Mouse (Mus musculus): ENCODE data around the gene Coq8b. TPM values are rescaled to one million over a fixed set of nuclear protein-coding genes. Genes with fewer than 3 reads are reported as not detected.
"Not testable (repeated sequence)": the region's sequence is repeated elsewhere in the genome, so short reads cannot be mapped to it uniquely, and the experiment has no call there.

Coq8b gene
- polyA plus RNA-seq, 1 experiment, result 45.5 TPM

- Histone ChIP-seq H3K4me1 (peaks cover 76% of the 10 kb centered on the region), H3K4me3 (replicated peaks) (peak overlapping the region; percentile 97), H3K27me3 (replicated peaks) (no peaks in the 10 kb centered on the region), H3K9me3 (no peaks in the 10 kb centered on the region), H3K36me3 (replicated peaks; ENCODE audit: low read length) (peaks cover 17% of the 10 kb centered on the region)
- TF ChIP-seq GATA1 (IDR thresholded peaks at IDR 0.05; ENCODE audit: borderline replicate concordance, low read length) (no peak), FLI1 (IDR thresholded peaks at IDR 0.05; ENCODE audit: low read length) (no peak)
Observed at GRCm38 (mm10) chr7:27227676-27228075, 5.1 kb upstream of the Coq8b start.

DNA sequence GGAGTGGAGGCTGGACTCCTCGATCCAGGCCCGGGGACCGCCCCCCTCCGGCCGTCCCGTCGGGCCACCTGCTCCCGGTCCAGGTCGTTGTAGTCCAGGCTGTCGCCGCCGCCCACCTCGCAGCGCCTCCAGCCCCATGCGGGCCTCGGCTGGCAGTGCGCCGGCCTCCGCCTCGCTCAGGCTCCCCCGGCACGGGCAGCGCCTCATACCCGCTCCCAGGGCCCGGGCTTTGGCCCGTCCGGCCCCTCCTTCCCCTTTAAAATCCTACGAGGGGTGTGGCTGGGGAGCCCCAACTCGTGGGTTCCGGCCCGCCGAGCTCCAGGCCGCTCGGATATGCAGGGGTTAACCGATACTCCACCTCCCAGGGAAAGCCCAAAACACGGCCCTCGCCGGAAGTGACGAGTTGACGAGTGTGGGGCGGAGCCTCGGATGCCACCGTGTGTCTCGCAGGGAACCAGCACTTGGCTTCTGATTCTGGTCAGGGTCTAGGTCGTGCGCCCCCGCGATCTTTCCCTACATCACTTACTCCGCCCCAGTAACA lies 4.5 kb upstream of the Coq8b start, which contains the start of gene Itpkc:
TSS of gene Itpkc (minus strand) at position 381 of the 541 bp plus-strand sequence.
- Histone ChIP-seq H3K9me3 (no peaks in the 10 kb centered on the region), H3K4me1 (peaks cover 74% of the 10 kb centered on the region), H3K27me3 (replicated peaks) (no peaks in the 10 kb centered on the region), H3K4me3 (replicated peaks) (peak within 1 kb of the TSS; percentile 97), H3K36me3 (replicated peaks; ENCODE audit: low read length) (peaks cover 17% of the 10 kb centered on the region)
- TF ChIP-seq FLI1 (IDR thresholded peaks at IDR 0.05; ENCODE audit: low read length) (no peak), GATA1 (IDR thresholded peaks at IDR 0.05; ENCODE audit: borderline replicate concordance, low read length) (no peak)

DNA sequence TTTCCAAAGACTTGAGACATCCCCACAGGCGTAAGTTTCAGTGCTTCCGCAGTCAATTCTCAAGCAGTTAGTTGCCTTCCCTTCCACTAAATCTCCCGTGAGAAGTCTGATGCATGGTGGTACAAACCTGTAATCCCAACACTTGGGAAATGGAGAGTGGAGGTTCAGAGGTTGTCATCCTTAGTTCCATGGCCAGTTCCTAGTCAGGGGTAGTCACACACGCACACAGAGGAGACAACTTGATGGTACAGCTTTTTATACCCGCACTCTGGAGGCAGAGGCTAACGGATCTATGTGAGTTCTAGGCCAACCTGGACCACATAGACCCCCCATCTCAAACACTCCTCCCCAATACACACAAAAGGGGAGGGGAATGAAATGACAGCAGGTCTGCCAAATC lies 4.0 kb upstream of the Coq8b start:
- TF ChIP-seq FLI1 (IDR thresholded peaks at IDR 0.05; ENCODE audit: low read length), result no peak
- peaks cover 14% of the 10 kb centered on the region for H3K36me3 ChIP-seq (replicated peaks; ENCODE audit: low read length)
- peaks cover 74% of the 10 kb centered on the region for H3K4me1 ChIP-seq
- peak overlapping the region; percentile 97 for H3K4me3 ChIP-seq (replicated peaks)
- no peaks in the 10 kb centered on the region for H3K9me3 ChIP-seq
- no peaks in the 10 kb centered on the region for H3K27me3 ChIP-seq (replicated peaks)

- Histone ChIP-seq H3K9me3 (no peaks in the 10 kb centered on the region), H3K4me3 (replicated peaks) (no peak overlapping the region), H3K4me1 (peaks cover 63% of the 10 kb centered on the region), H3K27me3 (replicated peaks) (no peaks in the 10 kb centered on the region), H3K36me3 (replicated peaks; ENCODE audit: low read length) (peaks cover 15% of the 10 kb centered on the region)
- TF ChIP-seq GATA1 (IDR thresholded peaks at IDR 0.05; ENCODE audit: borderline replicate concordance, low read length), result no peak
Observed at GRCm38 (mm10) chr7:27230781-27231180, 2.0 kb upstream of the Coq8b start.

DNA sequence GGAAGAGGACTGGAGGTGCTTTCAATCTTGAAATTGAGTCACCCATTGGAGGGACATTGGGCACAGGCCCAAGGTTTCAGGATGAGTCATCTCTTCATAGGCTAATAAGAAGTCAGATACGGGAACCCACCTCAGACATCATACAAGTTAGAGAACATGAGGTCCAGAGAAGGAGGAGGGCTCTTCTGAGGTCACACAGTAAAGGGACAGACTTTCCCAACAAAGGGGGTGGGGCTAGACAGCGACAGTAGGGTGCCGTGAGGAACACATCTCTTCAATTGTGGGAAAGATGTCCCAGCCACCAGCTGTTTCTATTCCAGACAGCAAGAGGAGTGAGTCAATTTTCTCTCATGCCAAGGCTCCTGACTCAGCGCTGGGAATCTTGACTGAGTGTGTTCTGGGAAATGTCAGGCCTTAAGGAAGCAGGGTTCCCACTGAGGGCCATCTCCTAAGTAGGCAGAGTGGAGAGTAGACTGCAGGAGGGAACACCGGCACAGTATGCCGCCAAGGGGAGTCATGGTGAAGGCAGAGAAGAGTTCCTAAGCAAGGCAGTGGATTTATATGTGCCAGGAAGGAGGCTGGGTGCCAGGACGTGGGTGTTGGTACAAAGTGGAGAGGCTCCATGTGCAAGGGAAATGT lies 1.0 kb upstream of the Coq8b start:
- peaks cover 18% of the 10 kb centered on the region for H3K36me3 ChIP-seq (replicated peaks; ENCODE audit: low read length)
- H3K27me3 ChIP-seq (replicated peaks), result no peaks in the 10 kb centered on the region
- peaks cover 54% of the 10 kb centered on the region for H3K4me1 ChIP-seq
- H3K4me3 ChIP-seq (replicated peaks), result peak overlapping the region; percentile 73
- TF ChIP-seq GATA1 (IDR thresholded peaks at IDR 0.05; ENCODE audit: borderline replicate concordance, low read length), result no peak
- TF ChIP-seq FLI1 (IDR thresholded peaks at IDR 0.05; ENCODE audit: low read length), result no peak
- H3K9me3 ChIP-seq, result no peaks in the 10 kb centered on the region

GRCm38 (mm10) chr7:27233300-27233699 lies 477 bp downstream of the Coq8b start:
- Histone ChIP-seq H3K4me1 (peaks cover 41% of the 10 kb centered on the region), H3K36me3 (replicated peaks; ENCODE audit: low read length) (peaks cover 31% of the 10 kb centered on the region), H3K27me3 (replicated peaks) (no peaks in the 10 kb centered on the region), H3K9me3 (no peaks in the 10 kb centered on the region), H3K4me3 (replicated peaks) (peak overlapping the region; percentile 92)
- TF ChIP-seq FLI1 (IDR thresholded peaks at IDR 0.05; ENCODE audit: low read length) (no peak), GATA1 (IDR thresholded peaks at IDR 0.05; ENCODE audit: borderline replicate concordance, low read length) (no peak)

DNA sequence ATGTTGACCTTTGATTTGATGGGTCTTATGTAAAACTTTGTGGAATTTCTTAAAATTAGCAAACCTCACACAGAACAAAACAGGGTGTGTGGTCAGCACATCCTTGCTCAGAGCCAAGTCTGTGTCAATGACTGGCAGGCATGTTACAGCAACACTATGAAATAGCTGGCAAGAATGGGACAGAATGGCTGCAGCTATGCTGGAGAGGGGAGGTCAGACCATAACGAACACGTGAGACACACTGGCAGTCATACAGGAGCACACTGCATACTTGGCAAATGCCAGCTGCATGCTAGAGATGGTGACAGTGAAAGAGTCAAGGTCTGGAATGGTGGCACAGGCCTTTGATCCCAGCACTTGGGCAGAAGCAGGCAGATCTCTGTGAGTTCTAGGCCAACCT lies 2.9 kb downstream of the Coq8b start:
- no peak for TF ChIP-seq FLI1 (IDR thresholded peaks at IDR 0.05; ENCODE audit: low read length)
- Histone ChIP-seq H3K27me3 (replicated peaks) (no peaks in the 10 kb centered on the region), H3K36me3 (replicated peaks; ENCODE audit: low read length) (peaks cover 54% of the 10 kb centered on the region), H3K9me3 (no peaks in the 10 kb centered on the region), H3K4me3 (replicated peaks) (peak overlapping the region; percentile 3), H3K4me1 (peaks cover 36% of the 10 kb centered on the region)

GRCm38 (mm10) chr7:27237527-27237926 lies 4.7 kb downstream of the Coq8b start:
- Histone ChIP-seq H3K36me3 (replicated peaks; ENCODE audit: low read length) (peaks cover 72% of the 10 kb centered on the region), H3K4me3 (replicated peaks) (no peak overlapping the region), H3K27me3 (replicated peaks) (no peaks in the 10 kb centered on the region), H3K4me1 (peaks cover 20% of the 10 kb centered on the region), H3K9me3 (no peaks in the 10 kb centered on the region)
- TF ChIP-seq FLI1 (IDR thresholded peaks at IDR 0.05; ENCODE audit: low read length), result no peak

- H3K4me1 ChIP-seq, result peaks cover 13% of the 10 kb centered on the region
- H3K4me3 ChIP-seq (replicated peaks), result no peak overlapping the region
- H3K36me3 ChIP-seq (replicated peaks; ENCODE audit: low read length), result peaks cover 82% of the 10 kb centered on the region
- TF ChIP-seq FLI1 (IDR thresholded peaks at IDR 0.05; ENCODE audit: low read length) (no peak), GATA1 (IDR thresholded peaks at IDR 0.05; ENCODE audit: borderline replicate concordance, low read length) (no peak)
- H3K9me3 ChIP-seq, result no peaks in the 10 kb centered on the region
- H3K27me3 ChIP-seq (replicated peaks), result no peaks in the 10 kb centered on the region
Observed at GRCm38 (mm10) chr7:27238568-27238967, 5.7 kb downstream of the Coq8b start.

DNA sequence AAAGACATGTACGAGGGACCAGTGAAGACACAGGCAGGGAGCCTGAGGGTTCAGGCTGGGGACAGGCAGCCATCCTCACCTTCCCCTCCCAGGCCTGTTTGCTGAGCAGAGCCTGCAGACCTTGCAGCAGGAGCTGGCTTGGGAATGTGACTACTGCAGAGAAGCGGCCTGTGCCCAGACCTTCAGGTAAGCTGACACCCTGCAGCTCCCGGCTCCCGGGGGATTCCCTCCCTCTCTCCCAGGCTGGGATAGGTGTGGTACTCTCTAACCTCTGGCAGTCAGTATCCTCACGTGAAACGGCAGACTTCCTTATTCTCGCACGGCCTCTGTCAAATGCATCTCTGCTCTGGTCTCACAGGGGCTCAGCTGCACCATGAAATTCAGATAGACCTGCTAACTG lies 10.4 kb downstream of the Coq8b start:
- Histone ChIP-seq H3K4me1 (no peaks in the 10 kb centered on the region), H3K4me3 (replicated peaks) (no peak overlapping the region), H3K9me3 (0 out of 2 replicates have a peak, but pooled peaks cover 3% of the 10 kb centered on the region), H3K36me3 (replicated peaks; ENCODE audit: low read length) (peaks cover 87% of the 10 kb centered on the region), H3K27me3 (replicated peaks) (no peaks in the 10 kb centered on the region)
- TF ChIP-seq FLI1 (IDR thresholded peaks at IDR 0.05; ENCODE audit: low read length), result no peak
- TF ChIP-seq GATA1 (IDR thresholded peaks at IDR 0.05; ENCODE audit: borderline replicate concordance, low read length), result no peak

DNA sequence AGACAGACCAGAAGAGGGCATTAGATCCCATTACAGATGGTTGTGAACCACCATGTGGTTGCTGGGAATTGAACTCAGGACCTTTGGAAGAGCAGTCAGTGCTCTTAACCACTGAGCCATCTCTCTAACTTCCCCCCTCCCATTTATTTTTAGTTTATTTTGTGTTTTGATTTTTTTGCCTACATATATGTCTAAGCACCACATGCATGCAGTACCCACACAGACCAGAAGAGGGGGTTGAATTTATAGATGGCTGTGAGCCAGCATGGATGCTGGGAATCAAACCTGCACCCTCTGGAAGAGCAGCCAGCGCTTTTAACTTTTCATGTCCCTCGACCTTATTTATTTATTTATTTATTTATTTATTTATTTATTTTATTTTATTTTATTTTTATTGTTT lies 11.3 kb downstream of the Coq8b start:
- H3K4me1 ChIP-seq; H3K4me3 ChIP-seq (replicated peaks); H3K9me3 ChIP-seq; H3K27me3 ChIP-seq (replicated peaks): not testable (repeated sequence)
- H3K36me3 ChIP-seq (replicated peaks; ENCODE audit: low read length), result peaks cover 79% of the 10 kb centered on the region

Measured in megakaryocyte, embryonic 14.5 days (primary cell).